Mouse (Mus musculus): ENCODE results near the gene Os9. TPM values are rescaled to one million over a fixed set of nuclear protein-coding genes. Genes with fewer than 3 reads are reported as not detected.
"Not testable (repeated sequence)": the region's sequence is repeated elsewhere in the genome, so short reads cannot be mapped to it uniquely, and the experiment has no call there.

Gene Os9
- polyA plus RNA-seq, 1 experiment from 2014 or later: 75.7 TPM

GRCm38 (mm10) chr10:127143228-127143627 is 22.3 kb upstream of the Os9 start:
- Histone ChIP-seq H3K9ac (no peak overlapping the region), H3K27ac (no peak overlapping the region), H3K9me3 (no peaks in the 10 kb centered on the region), H3K4me2 (replicated peaks) (no peak overlapping the region), H3K36me3 (no peaks in the 10 kb centered on the region), H3K4me1 (no peaks in the 10 kb centered on the region), H3K4me3 (no peak overlapping the region), H3K27me3 (no peaks in the 10 kb centered on the region)
- 83% methylated on average over 8 of the region's 8 CpGs for WGBS
- no peak for ATAC-seq (ENCODE audit: insufficient number of reproducible peaks, insufficient read depth, low FRiP score, low TSS enrichment)

DNA sequence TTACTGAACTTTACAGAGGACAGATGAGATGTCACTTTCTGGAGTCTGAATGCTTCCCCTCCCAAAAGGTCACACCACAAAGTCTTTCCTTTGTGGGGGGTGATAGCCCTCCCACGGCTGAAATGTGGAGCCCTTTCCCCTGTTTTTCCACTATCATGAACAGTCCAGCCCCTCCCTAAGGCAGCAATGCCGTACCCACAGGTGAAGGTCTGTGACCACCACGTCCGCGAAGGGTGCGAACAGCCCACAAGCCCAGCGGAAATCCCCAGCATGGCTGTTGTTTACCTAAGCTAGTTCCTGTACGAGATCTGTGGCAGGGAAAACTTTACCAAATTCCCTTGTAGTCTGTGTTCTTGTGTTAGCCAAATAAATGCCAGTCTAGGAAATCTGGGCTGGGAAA is 20.6 kb upstream of the Os9 start:
- no peak for ATAC-seq (ENCODE audit: insufficient number of reproducible peaks, insufficient read depth, low FRiP score, low TSS enrichment)
- no peak overlapping the region for H3K4me3 ChIP-seq
- 78% methylated on average over 8 of the region's 8 CpGs for WGBS

GRCm38 (mm10) chr10:127140971-127141370 is 20.0 kb upstream of the Os9 start:
- Histone ChIP-seq H3K36me3 (no peaks in the 10 kb centered on the region), H3K9me3 (no peaks in the 10 kb centered on the region)
- ATAC-seq (ENCODE audit: insufficient number of reproducible peaks, insufficient read depth, low FRiP score, low TSS enrichment): no peak

More for the DNA sequence above, 20.6 kb upstream of the Os9 start:
- Histone ChIP-seq H3K27ac (no peak overlapping the region), H3K9ac (no peak overlapping the region), H3K36me3 (no peaks in the 10 kb centered on the region), H3K4me1 (no peaks in the 10 kb centered on the region), H3K27me3 (no peaks in the 10 kb centered on the region), H3K9me3 (no peaks in the 10 kb centered on the region), H3K4me2 (replicated peaks) (no peak overlapping the region)

GRCm38 (mm10) chr10:127138328-127139141 is 17.6 kb upstream of the Os9 start:
- no peaks in the 10 kb centered on the region for H3K4me1 ChIP-seq
- no peaks in the 10 kb centered on the region for H3K27me3 ChIP-seq
- H3K4me2 ChIP-seq (replicated peaks): no peak overlapping the region
- no peaks in the 10 kb centered on the region for H3K9me3 ChIP-seq
- H3K27ac ChIP-seq: no peak overlapping the region
- 89% methylated on average over 18 of the region's 18 CpGs for whole genome bisulfite sequencing
- H3K4me3 ChIP-seq: no peak overlapping the region
- ATAC-seq (ENCODE audit: insufficient number of reproducible peaks, insufficient read depth, low FRiP score, low TSS enrichment): no peak
- H3K36me3 ChIP-seq: no peaks in the 10 kb centered on the region
- H3K9ac ChIP-seq: no peak overlapping the region

More at GRCm38 (mm10) chr10:127140971-127141370, 20.0 kb upstream of the Os9 start:
- H3K4me2 ChIP-seq (replicated peaks): no peak overlapping the region
- no peak overlapping the region for H3K27ac ChIP-seq
- 85% methylated on average over 11 of the region's 11 CpGs for WGBS
- H3K9ac ChIP-seq: no peak overlapping the region
- no peaks in the 10 kb centered on the region for H3K4me1 ChIP-seq
- H3K4me3 ChIP-seq: no peak overlapping the region
- H3K27me3 ChIP-seq: no peaks in the 10 kb centered on the region

DNA sequence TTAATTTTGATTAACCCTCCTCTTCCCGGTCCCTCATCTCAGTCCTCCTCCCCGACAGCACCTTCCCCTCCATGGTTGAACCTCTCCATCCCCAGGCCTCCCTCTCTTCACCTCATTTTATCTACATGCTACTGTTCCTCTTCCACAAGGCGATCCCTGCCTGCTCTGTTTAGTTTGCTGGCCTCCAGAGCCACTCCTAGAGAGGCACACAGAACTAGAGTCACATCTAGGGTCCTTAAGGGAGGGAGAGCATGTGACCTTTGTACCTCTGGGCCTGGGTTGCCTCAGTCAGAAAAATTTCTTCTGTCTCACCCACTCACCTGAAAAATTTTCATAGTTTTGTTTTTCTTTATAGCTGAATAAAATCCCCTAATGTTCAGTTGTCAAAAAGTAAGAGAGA is 17.0 kb upstream of the Os9 start:
- WGBS: 82% methylated on average over 3 of the region's 3 CpGs
- Histone ChIP-seq H3K4me3 (no peak overlapping the region), H3K9me3 (no peaks in the 10 kb centered on the region), H3K27me3 (no peaks in the 10 kb centered on the region), H3K36me3 (no peaks in the 10 kb centered on the region), H3K9ac (no peak overlapping the region), H3K27ac (no peak overlapping the region), H3K4me1 (no peaks in the 10 kb centered on the region), H3K4me2 (replicated peaks) (no peak overlapping the region)
- ATAC-seq (ENCODE audit: insufficient number of reproducible peaks, insufficient read depth, low FRiP score, low TSS enrichment): no peak

DNA sequence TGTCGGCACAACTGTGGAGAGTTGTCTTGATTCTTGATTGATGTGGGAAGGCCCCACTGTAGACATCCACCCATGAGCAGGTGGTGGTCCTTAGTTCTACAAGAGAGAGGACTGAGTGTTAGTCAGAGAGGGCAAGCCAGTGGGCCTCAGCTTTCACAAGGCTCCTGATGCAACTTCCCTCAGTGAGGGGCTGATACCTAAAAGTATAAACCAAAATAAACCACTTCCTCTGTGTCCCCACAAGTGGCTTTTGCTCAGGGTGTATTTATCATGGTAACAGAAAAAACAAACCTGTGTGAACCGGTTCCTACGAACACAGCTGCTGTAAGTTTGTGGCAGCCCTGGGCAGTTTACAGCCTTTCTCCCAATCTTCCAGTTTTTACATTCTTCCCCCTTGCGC is 15.6 kb upstream of the Os9 start:
- Histone ChIP-seq H3K9me3 (no peaks in the 10 kb centered on the region), H3K4me3 (no peak overlapping the region), H3K27me3 (no peaks in the 10 kb centered on the region), H3K27ac (no peak overlapping the region), H3K9ac (no peak overlapping the region), H3K4me2 (replicated peaks) (no peak overlapping the region), H3K4me1 (no peaks in the 10 kb centered on the region), H3K36me3 (no peaks in the 10 kb centered on the region)
- 83% methylated on average over 4 of the region's 4 CpGs for WGBS
- no peak for ATAC-seq (ENCODE audit: insufficient number of reproducible peaks, insufficient read depth, low FRiP score, low TSS enrichment)

- Histone ChIP-seq H3K27ac (no peak overlapping the region), H3K27me3 (no peaks in the 10 kb centered on the region), H3K4me1 (no peaks in the 10 kb centered on the region), H3K4me3 (no peak overlapping the region), H3K36me3 (no peaks in the 10 kb centered on the region), H3K9ac (no peak overlapping the region), H3K4me2 (replicated peaks) (no peak overlapping the region), H3K9me3 (no peaks in the 10 kb centered on the region)
- no peak for ATAC-seq (ENCODE audit: insufficient number of reproducible peaks, insufficient read depth, low FRiP score, low TSS enrichment)
- WGBS: 47% methylated on average over 8 of the region's 8 CpGs
Measured at GRCm38 (mm10) chr10:127135118-127135836, 14.3 kb upstream of the Os9 start.

GRCm38 (mm10) chr10:127134394-127135035 is 13.6 kb upstream of the Os9 start:
- not testable (repeated sequence) for H3K27ac ChIP-seq; H3K36me3 ChIP-seq; H3K4me3 ChIP-seq; H3K9me3 ChIP-seq; H3K4me1 ChIP-seq; H3K4me2 ChIP-seq (replicated peaks); H3K27me3 ChIP-seq; H3K9ac ChIP-seq; ATAC-seq (ENCODE audit: insufficient number of reproducible peaks, insufficient read depth, low FRiP score, low TSS enrichment)
- WGBS: 85% methylated on average over 3 of the region's 3 CpGs

DNA sequence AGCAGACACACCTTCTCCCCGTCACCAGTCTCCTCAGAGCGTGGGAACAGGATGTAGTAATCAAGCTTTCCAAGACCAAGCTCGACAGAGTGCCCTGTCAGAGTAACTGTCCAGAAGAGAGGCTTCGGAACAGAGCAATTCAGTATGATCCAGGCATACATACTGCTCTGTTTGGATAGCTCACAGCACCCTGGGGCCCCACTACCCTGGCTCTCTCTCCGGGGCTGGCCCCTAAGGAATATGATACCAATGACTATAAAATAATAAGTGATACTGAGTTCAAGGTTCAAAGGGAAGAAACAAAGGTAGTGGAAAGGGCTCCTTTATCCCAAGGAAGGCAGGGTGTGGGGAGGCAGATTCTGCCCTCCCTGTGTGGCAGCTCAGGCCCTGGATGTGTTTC is 11.5 kb upstream of the Os9 start:
- H3K9ac ChIP-seq: no peak overlapping the region
- H3K4me1 ChIP-seq: no peaks in the 10 kb centered on the region
- H3K4me3 ChIP-seq: no peak overlapping the region
- no peaks in the 10 kb centered on the region for H3K27me3 ChIP-seq
- no peak overlapping the region for H3K4me2 ChIP-seq (replicated peaks)
- ATAC-seq (ENCODE audit: insufficient number of reproducible peaks, insufficient read depth, low FRiP score, low TSS enrichment): no peak
- H3K36me3 ChIP-seq: no peaks in the 10 kb centered on the region
- H3K27ac ChIP-seq: no peak overlapping the region
- 63% methylated on average over 5 of the region's 5 CpGs for WGBS
- no peaks in the 10 kb centered on the region for H3K9me3 ChIP-seq

GRCm38 (mm10) chr10:127129431-127129830 is 8.5 kb upstream of the Os9 start:
- 84% methylated on average over 4 of the region's 4 CpGs for WGBS

GRCm38 (mm10) chr10:127127711-127128279 is 6.9 kb upstream of the Os9 start:
- 67% methylated on average over 7 of the region's 7 CpGs for WGBS
- Histone ChIP-seq H3K4me3 (no peak overlapping the region), H3K9me3 (no peaks in the 10 kb centered on the region), H3K9ac (no peak overlapping the region), H3K4me1 (no peaks in the 10 kb centered on the region), H3K36me3 (no peaks in the 10 kb centered on the region), H3K27me3 (no peaks in the 10 kb centered on the region), H3K27ac (no peak overlapping the region), H3K4me2 (replicated peaks) (no peak overlapping the region)
- ATAC-seq (ENCODE audit: insufficient number of reproducible peaks, insufficient read depth, low FRiP score, low TSS enrichment): no peak

More at GRCm38 (mm10) chr10:127129431-127129830, 8.5 kb upstream of the Os9 start:
- no peak for ATAC-seq (ENCODE audit: insufficient number of reproducible peaks, insufficient read depth, low FRiP score, low TSS enrichment)
- Histone ChIP-seq H3K9me3 (no peaks in the 10 kb centered on the region), H3K27ac (no peak overlapping the region), H3K4me2 (replicated peaks) (no peak overlapping the region), H3K9ac (no peak overlapping the region), H3K36me3 (no peaks in the 10 kb centered on the region), H3K4me1 (no peaks in the 10 kb centered on the region), H3K27me3 (no peaks in the 10 kb centered on the region), H3K4me3 (no peak overlapping the region)

Measured in embryonic facial prominence, embryonic 12.5 days (tissue).